Mouse (Mus musculus) lung, adult 2 months (tissue): Measurements from ENCODE around the gene Shank3.

Source experiments
- CTCF ChIP-seq: fragments of 200-500 bp; IDR thresholded peaks from 2 replicates; pipeline ENCODE4 v1.5.1; 2011; ENCODE audit warnings: mild to moderate bottlenecking, low read length, control low read depth; ENCODE audit not compliant: insufficient read depth
- POLR2A ChIP-seq: fragments of 200-500 bp; IDR thresholded peaks from 2 replicates; pipeline ENCODE4 v1.6.1; 2011; ENCODE audit warnings: low read depth, mild to moderate bottlenecking, control low read depth, low read length, borderline replicate concordance; ENCODE audit errors: extremely low read depth

DNA sequence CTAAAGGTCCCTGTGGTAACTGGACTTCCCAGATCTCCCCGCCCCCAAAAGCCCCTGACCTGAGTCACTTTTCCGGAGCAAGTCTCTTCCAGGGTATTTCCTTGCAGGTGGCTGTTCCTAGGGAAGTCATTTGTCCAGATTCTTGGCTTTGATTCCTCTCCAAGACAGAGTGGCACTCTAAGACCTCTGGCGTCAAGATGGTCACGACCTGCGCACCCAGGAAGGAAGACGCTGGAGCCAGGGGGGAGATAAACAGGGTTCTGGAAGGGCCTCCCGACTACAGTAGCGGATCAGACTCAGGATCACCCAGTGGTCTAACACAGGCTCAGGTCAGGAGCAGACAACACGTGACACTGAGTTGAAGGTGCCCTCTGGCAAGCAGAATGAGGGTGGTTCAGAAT lies 22.3 kb upstream of the Shank3 start, which contains the start of gene Arsa:
- TF ChIP-seq POLR2A (no peak), CTCF (no peak)
